Mouse (Mus musculus) stomach, postnatal 0 days (tissue): ENCODE measurements at regions not wholly inside any gene's neighbourhood (a gene's known extent, or its start where the extent isn't known, plus 50 kb on each side); places are given as distances from the start of the nearest gene placed in this dataset.

Experiments
- ATAC-seq: fragments of 200-750 bp; cut with Nextera tagmentation; 2 replicates; pipeline ENCODE4 v1.8.0; 2017; ENCODE audit not compliant: low FRiP score, low TSS enrichment
- DNase-seq: peaks from one replicate; pipeline ENCODE4 v3.0.0-alpha.2; 2016; ENCODE audit warnings: low spot score
- H3K27ac ChIP-seq: fragments of 300-500 bp; sonication (generic); replicated peaks from 2 replicates; pipeline ENCODE4 v1.5.1; 2014; ENCODE audit warnings: mild to moderate bottlenecking, control low read depth
- H3K27me3 ChIP-seq: fragments of 300-500 bp; sonication (generic); 2 replicates; pipeline ENCODE4 v1.6.1; 2014; ENCODE audit warnings: low read length; ENCODE audit not compliant: control insufficient read depth, insufficient read depth
- H3K36me3 ChIP-seq: fragments of 300-500 bp; sonication (generic); 2 replicates; pipeline ENCODE4 v1.6.1; 2014; ENCODE audit warnings: low read length, mixed read lengths; ENCODE audit not compliant: control insufficient read depth, insufficient read depth
- H3K4me1 ChIP-seq: fragments of 300-500 bp; sonication (generic); replicated peaks from 2 replicates; pipeline ENCODE4 v1.6.1; 2014; ENCODE audit warnings: antibody characterized with exemption; ENCODE audit not compliant: control insufficient read depth, insufficient read depth
- H3K4me2 ChIP-seq: fragments of 300-500 bp; sonication (generic); replicated peaks from 2 replicates; pipeline ENCODE4 v1.6.1; 2014; ENCODE audit warnings: low read depth, mild to moderate bottlenecking, control low read depth, moderate library complexity
- H3K4me3 ChIP-seq: fragments of 300-500 bp; sonication (generic); 2 replicates; pipeline ENCODE4 v1.5.1; 2014; ENCODE audit warnings: low read depth, low read length, control low read depth
- H3K9ac ChIP-seq: fragments of 300-500 bp; sonication (generic); 2 replicates; pipeline ENCODE4 v1.6.1; 2014; ENCODE audit warnings: mild to moderate bottlenecking, low read length, control low read depth, mixed read lengths
- H3K9me3 ChIP-seq: fragments of 300-500 bp; sonication (generic); 2 replicates; pipeline ENCODE4 v1.6.1; 2016; ENCODE audit warnings: low read length; ENCODE audit not compliant: control insufficient read depth
- CTCF ChIP-seq: IDR thresholded peaks from 2 replicates; pipeline ENCODE4 v1.5.1; 2016; ENCODE audit warnings: antibody characterized with exemption, low read depth, mild to moderate bottlenecking, moderate library complexity
- EP300 ChIP-seq: optimal IDR thresholded peaks from 2 replicates; pipeline ENCODE3; 2016; ENCODE audit warnings: antibody characterized with exemption
- WGBS: fragments of 180-500 bp; shearing (Covaris S2); extraction: QIAGEN DNeasy Blood & Tissue Kit; methylation state at CpG from one replicate; pipeline ENCODE4 v1.1.7; 2014; 5-methylcytosine and 5-hydroxymethylcytosine counted together

DNA sequence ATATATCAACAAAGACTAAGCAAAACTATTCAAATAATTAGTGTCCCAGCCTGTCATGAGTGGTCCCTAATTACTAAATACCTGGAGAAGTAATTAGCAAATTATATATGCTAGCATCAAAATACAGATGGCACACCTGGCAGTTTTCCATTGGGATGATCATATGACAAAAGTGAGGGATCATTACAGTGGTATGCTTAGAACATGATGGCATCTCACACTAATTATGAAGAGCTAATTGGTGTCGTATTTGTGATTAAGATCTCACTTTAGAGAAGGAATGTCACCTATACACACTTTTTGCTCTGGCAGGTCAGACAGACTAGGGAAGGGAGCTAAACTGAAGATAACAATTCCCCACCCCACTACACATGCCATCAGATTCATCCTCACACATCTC is 425.1 kb downstream of the Slc22a22 start:
- 81% methylated on average over 1 of the region's 1 CpGs for WGBS
- no peak overlapping the region for H3K9ac ChIP-seq
- H3K36me3 ChIP-seq = no peaks in the 10 kb centered on the region
- H3K4me2 ChIP-seq = no peak overlapping the region
- no peak overlapping the region for H3K4me3 ChIP-seq
- ATAC-seq = no peak
- no peak overlapping the region for H3K27ac ChIP-seq
- no peaks in the 10 kb centered on the region for H3K4me1 ChIP-seq
- no peaks in the 10 kb centered on the region for H3K9me3 ChIP-seq
- no peaks in the 10 kb centered on the region for H3K27me3 ChIP-seq
- TF ChIP-seq CTCF (no peak), EP300 (no peak)
- no peak for DNase-seq

DNA sequence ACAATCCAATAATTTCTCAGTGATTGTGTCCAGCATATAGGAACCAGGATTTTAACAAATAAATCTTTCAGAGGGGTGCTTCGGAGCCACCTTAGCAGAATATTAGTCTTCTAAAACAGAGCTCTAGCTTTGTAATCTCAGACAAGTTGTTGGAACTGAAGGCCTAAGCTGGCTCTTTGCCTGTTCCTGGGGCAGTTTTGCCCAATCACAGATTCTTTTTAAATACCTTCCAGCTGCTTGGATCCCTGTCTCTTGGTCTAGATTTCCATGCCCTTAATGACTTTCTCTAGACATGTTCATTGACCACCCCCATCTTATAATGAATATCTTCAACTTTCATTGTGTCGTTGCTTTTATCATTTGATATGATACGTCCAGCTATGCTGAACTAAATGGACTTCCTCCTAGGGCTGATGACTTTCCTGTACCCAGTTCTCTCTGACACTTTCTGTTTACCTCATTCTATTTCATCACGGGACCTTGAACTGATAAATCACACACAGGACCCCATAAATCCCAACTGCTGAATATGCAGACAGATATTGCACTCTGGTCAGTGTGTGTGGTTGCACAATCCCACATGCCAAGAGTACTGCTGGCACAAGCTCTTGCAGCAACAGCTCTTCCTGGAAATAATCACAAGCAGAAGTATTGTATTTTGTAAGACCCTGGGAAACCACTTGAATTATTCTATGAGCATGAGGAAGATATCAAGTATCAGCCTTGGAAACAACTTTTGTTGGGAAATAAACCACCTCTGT is 440.4 kb downstream of the Slc22a22 start:
- H3K4me1 ChIP-seq = no peaks in the 10 kb centered on the region
- no peak overlapping the region for H3K27ac ChIP-seq
- H3K9ac ChIP-seq = no peak overlapping the region
- no peak overlapping the region for H3K4me2 ChIP-seq
- no peak for ATAC-seq
- TF ChIP-seq CTCF (no peak), EP300 (no peak)
- 70% methylated on average over 4 of the region's 4 CpGs for WGBS
- H3K27me3 ChIP-seq = no peaks in the 10 kb centered on the region
- no peak for DNase-seq
- H3K36me3 ChIP-seq = no peaks in the 10 kb centered on the region
- H3K4me3 ChIP-seq = no peak overlapping the region
- H3K9me3 ChIP-seq = no peaks in the 10 kb centered on the region

DNA sequence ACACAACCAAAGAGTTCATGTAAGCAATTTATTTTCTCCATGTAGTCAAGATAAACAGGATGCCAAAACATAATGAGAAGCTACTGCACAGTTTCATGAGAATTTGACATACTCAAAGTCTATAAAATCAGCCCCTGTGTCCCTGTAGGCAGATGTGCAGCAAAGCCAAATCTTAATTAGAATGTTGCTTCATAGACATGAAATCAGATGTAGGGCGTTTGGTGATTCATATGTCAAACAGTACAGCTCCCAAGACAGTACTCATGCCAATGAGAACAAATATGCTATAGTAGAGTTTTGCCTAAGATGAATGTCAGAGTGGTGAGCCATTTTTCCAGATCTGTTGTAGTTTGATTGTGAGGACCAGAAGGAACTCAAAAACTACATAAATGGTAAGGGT is 444.4 kb downstream of the Slc22a22 start:
- no peak for TF ChIP-seq EP300
- H3K4me3 ChIP-seq = no peak overlapping the region
- H3K36me3 ChIP-seq = no peaks in the 10 kb centered on the region
- DNase-seq (no peak), ATAC-seq (no peak)
- no peak overlapping the region for H3K4me2 ChIP-seq
- no peaks in the 10 kb centered on the region for H3K4me1 ChIP-seq
- H3K9me3 ChIP-seq = no peaks in the 10 kb centered on the region
- H3K27ac ChIP-seq = no peak overlapping the region
- no peak overlapping the region for H3K9ac ChIP-seq
- H3K27me3 ChIP-seq = no peaks in the 10 kb centered on the region
- WGBS = 70% methylated on average over 1 of the region's 1 CpGs
